Mouse (Mus musculus) C2C12 (cell line): ENCODE measurements at regions not wholly inside any gene's neighbourhood (a gene's known extent, or its start where the extent isn't known, plus 50 kb on each side); places are given as distances from the start of the nearest gene placed in this dataset.

Experiments used
- CTCF ChIP-seq: IDR thresholded peaks from one replicate; pipeline ENCODE4 v1.5.1; 2011; ENCODE audit not compliant: control insufficient read depth, insufficient read depth, insufficient read length
- MAX ChIP-seq: IDR thresholded peaks from one replicate; pipeline ENCODE4 v1.6.1; 2011; ENCODE audit warnings: mild to moderate bottlenecking, control low read depth

GRCm38 (mm10) chr2:30712841-30713401, 90.5 kb downstream of the 1700001O22Rik start:
- TF ChIP-seq CTCF (no peak), MAX (no peak)
